Mouse (Mus musculus): ENCODE results near the gene Mark3.

- TF ChIP-seq GATA1 (IDR thresholded peaks at IDR 0.05; ENCODE audit: low read length): no peak
- no peak for TF ChIP-seq TAL1 (IDR thresholded peaks at IDR 0.05; ENCODE audit: low read length)
Observed at GRCm38 (mm10) chr12:111587252-111587651, 12.9 kb downstream of the Mark3 start.

All from erythroblast, embryonic 14.5 days (primary cell).